Mouse (Mus musculus) C2C12 (cell line): ENCODE measurements around the gene Pdzd2. TPM values are rescaled to one million over a fixed set of nuclear protein-coding genes. Genes with fewer than 3 reads are reported as not detected.

Experiments
- H3K27me3 ChIP-seq: one replicate; pipeline ENCODE4 v1.6.1; 2011; ENCODE audit not compliant: control insufficient read depth, insufficient read depth, insufficient read length
- H3K36me3 ChIP-seq: one replicate; pipeline ENCODE4 v1.6.1; 2011; ENCODE audit not compliant: control insufficient read depth, insufficient read depth
- H3K4me3 ChIP-seq: one replicate; pipeline ENCODE4 v1.5.1; 2011; ENCODE audit warnings: mild to moderate bottlenecking, control low read depth; ENCODE audit not compliant: poor library complexity, insufficient read depth, severe bottlenecking
- H3K79me2 ChIP-seq: one replicate; pipeline ENCODE4 v1.6.1; 2011; ENCODE audit not compliant: control insufficient read depth, insufficient read depth
- H3K79me3 ChIP-seq: one replicate; pipeline ENCODE4 v1.6.1; 2011; ENCODE audit warnings: low read depth, control low read depth
- H3ac ChIP-seq: one replicate; pipeline ENCODE3; 2011; ENCODE audit warnings: low read depth; ENCODE audit not compliant: control insufficient read depth, insufficient read length
- CEBPB ChIP-seq: IDR thresholded peaks from one replicate; pipeline ENCODE4 v1.6.1; 2011; ENCODE audit warnings: low read depth, mild to moderate bottlenecking, control low read depth, moderate library complexity
- CTCF ChIP-seq: IDR thresholded peaks from one replicate; pipeline ENCODE4 v1.5.1; 2011; ENCODE audit not compliant: control insufficient read depth, insufficient read depth, insufficient read length
- FOSL1 ChIP-seq: IDR thresholded peaks from one replicate; pipeline ENCODE4 v1.8.0; 2011; ENCODE audit warnings: mild to moderate bottlenecking, low read length; ENCODE audit not compliant: poor library complexity, insufficient read depth, severe bottlenecking
- MAX ChIP-seq: IDR thresholded peaks from one replicate; pipeline ENCODE4 v1.6.1; 2011; ENCODE audit warnings: mild to moderate bottlenecking, control low read depth
- MYOD1 ChIP-seq: IDR thresholded peaks from one replicate; pipeline ENCODE4 v1.6.1; 2011; ENCODE audit warnings: low read depth; ENCODE audit not compliant: control insufficient read depth, insufficient read length
- MYOG ChIP-seq: IDR thresholded peaks from one replicate; pipeline ENCODE4 v1.6.1; 2011; ENCODE audit not compliant: control insufficient read depth, insufficient read length; ENCODE audit errors: extremely low read depth
- USF1 ChIP-seq: IDR thresholded peaks from one replicate; pipeline ENCODE4 v1.6.1; 2011; ENCODE audit warnings: low read depth, mild to moderate bottlenecking, control low read depth, moderate library complexity
- polyA plus RNA-seq: library from polyadenylated mRNA; unstranded; fragments of >200 nt; fragmentation: generic; extraction: Trizol; gene quantifications from one replicate; pipeline ENCODE4 v1.2.1, GENCODE M21; 2012; ENCODE audit warnings: missing spikeins

Gene Pdzd2
- polyA plus RNA-seq, 1 experiment = 0.01 TPM

DNA sequence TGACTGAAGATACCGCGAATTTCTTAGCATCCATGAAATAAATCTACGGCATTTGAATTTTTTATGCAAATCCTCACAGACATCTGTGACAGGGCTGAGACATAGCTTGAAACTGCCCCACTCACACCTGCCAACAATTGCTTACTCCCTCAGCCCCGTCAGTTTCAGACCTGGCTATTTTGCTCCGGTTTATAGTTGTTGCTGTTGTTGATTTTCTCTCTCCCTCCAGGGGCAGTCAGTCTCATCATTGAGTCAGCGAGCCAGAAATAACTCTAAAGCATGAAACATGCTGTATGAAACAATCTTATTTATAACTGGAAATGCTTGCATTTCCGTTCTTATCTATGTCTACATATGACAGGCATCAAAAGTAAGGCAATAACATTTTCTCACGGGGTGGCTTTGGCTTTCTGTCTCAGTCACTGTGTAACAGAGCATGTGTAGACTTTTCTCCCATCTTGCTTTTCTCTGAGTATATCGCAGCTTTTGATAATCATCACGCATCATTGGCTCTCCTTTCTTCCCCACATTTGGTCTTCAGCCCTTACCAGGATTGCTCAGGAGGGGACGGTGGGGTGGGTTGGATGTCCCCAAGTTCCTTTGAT, 34.5 kb upstream of the Pdzd2 start:
- Histone ChIP-seq H3K79me3 (no peaks in the 10 kb centered on the region), H3ac (no peak overlapping the region), H3K79me2 (no peaks in the 10 kb centered on the region), H3K27me3 (no peaks in the 10 kb centered on the region), H3K4me3 (no peak overlapping the region), H3K36me3 (no peaks in the 10 kb centered on the region)
- TF ChIP-seq USF1 = no peak
- TF ChIP-seq CTCF = no peak
- TF ChIP-seq FOSL1 = no peak
- TF ChIP-seq CEBPB = no peak
- no peak for TF ChIP-seq MAX
- no peak for TF ChIP-seq MYOG
- TF ChIP-seq MYOD1 = no peak

DNA sequence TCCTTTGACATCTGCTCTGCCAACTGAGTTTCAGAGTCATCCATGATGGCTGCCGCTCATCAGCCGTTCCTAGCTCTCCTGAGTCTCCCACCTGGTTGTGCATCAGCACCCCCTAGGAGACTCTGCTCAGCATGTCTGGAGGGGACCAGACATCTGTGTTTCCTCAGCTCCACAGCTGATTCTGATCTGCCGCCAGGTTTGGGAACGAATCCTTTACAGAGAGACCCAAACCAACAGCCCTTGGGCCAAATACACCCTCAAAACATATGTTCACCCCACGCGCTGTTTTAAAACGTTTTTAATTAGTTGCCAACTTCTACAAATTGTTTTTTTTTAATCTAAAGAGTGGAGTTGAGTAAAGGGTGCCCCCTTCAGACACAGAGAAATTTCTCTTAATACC, 31.2 kb upstream of the Pdzd2 start:
- Histone ChIP-seq H3K36me3 (no peaks in the 10 kb centered on the region), H3K27me3 (no peaks in the 10 kb centered on the region), H3K79me3 (no peaks in the 10 kb centered on the region), H3K79me2 (no peaks in the 10 kb centered on the region), H3ac (no peak overlapping the region), H3K4me3 (no peak overlapping the region)
- TF ChIP-seq MAX (no peak), MYOD1 (no peak), FOSL1 (no peak), CEBPB (no peak), MYOG (no peak), CTCF (no peak), USF1 (no peak)

DNA sequence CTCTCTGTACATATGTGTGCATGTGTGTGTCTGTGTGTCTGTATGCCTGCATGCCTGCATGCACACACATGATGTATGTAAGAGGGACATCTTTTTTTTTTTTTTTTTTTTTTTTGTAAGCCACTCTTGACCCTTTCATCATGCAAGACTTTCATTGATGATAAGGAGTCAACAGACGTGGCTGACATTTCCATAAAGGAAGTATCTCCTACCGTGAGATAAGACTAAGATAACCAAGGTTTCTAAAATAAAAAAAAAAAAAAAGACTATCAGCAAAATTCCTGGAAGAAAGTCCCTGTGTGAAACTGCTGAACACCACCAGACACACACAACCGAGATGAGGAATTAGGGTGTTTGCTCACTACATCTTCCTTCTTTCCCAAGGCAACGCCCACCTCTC, 27.1 kb upstream of the Pdzd2 start:
- H3K4me3 ChIP-seq = no peak overlapping the region
- H3K79me3 ChIP-seq = no peaks in the 10 kb centered on the region
- no peak overlapping the region for H3ac ChIP-seq
- H3K36me3 ChIP-seq = no peaks in the 10 kb centered on the region
- H3K79me2 ChIP-seq = no peaks in the 10 kb centered on the region
- peaks cover 20% of the 10 kb centered on the region for H3K27me3 ChIP-seq
- TF ChIP-seq USF1 (no peak), FOSL1 (no peak), CTCF (no peak), MYOD1 (no peak), CEBPB (no peak), MAX (no peak), MYOG (no peak)

DNA sequence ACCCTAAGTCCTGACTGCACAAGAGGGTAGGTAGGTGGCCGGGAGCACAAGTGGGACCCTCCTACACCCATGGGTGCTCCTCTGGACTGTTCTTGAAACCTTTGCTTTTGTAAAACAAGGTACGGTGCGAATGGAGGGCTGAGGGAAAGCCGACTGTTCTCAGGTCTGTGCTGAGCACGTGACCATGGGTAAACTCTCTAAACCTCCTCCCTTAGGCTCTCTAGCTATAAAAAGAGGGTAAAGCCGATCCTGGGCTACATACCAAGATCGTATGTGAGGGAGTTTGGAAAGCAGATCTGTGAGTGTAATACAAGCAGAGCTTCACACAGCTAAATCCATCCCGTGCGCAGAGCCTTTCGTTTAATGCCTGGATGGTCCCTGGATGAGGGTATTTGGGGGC, 23.4 kb upstream of the Pdzd2 start:
- H3K4me3 ChIP-seq = no peak overlapping the region
- H3K79me2 ChIP-seq = no peaks in the 10 kb centered on the region
- H3K79me3 ChIP-seq = no peaks in the 10 kb centered on the region
- H3K27me3 ChIP-seq = peaks cover 20% of the 10 kb centered on the region
- H3K36me3 ChIP-seq = no peaks in the 10 kb centered on the region
- TF ChIP-seq USF1 (peak; percentile 28), MYOD1 (no peak), MAX (no peak)
- no peak overlapping the region for H3ac ChIP-seq

DNA sequence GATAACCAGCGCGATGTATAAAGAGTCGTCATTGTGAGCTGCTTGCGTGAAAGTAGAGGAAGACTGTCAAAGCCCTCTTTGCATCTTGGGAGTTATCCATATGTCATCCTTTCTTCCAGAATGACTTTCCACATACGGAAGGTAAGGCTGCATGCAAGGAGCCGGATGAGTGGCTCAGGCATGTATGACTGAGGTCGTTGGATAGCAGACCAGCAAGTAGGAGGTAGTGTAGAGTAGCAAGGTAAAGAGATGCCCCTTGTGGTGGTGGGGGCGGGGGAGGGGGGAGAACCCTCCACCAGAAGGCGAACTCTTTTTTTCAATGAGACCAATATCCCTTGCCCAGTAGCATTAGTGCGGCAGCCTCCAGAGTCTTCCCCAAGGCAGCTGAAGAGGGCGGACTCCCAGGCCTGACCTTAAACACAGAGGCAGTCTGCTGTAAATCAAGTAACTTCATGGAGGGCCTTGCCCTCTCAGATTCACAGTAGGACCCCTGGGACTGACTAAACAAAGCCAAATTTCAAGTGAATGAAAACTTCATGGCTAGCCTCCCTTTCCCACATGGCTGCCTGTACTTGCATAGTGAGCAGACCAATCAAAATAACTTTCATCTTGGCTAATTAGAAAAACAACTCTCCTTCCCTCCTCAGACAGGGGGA, 22.7 kb upstream of the Pdzd2 start:
- Histone ChIP-seq H3K79me3 (no peaks in the 10 kb centered on the region), H3K36me3 (no peaks in the 10 kb centered on the region), H3K27me3 (peaks cover 20% of the 10 kb centered on the region), H3K79me2 (no peaks in the 10 kb centered on the region), H3K4me3 (no peak overlapping the region), H3ac (no peak overlapping the region)
- TF ChIP-seq MYOG (no peak), MAX (no peak)

DNA sequence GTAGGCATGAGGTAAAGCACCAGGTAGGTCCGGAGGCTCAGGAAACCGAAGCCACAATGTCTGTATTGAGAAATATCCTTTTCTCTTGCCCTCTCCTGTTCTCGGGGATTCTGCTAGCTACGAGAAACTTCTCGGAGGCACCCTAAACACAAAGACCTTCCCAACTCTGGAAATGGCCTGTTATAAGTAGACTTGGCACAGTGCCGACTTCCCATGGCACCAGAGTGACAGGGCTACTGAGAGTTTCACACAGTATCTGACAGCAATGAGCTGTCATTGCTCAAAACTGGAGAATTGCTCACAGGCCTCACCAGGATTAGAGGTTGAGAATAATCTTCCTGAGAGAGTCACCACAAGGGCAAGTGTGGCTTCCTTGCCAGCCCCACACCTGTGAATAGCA, 21.0 kb upstream of the Pdzd2 start:
- no peaks in the 10 kb centered on the region for H3K79me2 ChIP-seq
- H3ac ChIP-seq = no peak overlapping the region
- H3K79me3 ChIP-seq = no peaks in the 10 kb centered on the region
- no peaks in the 10 kb centered on the region for H3K36me3 ChIP-seq
- no peak for TF ChIP-seq FOSL1
- TF ChIP-seq USF1 = no peak
- TF ChIP-seq CEBPB = no peak
- peaks cover 20% of the 10 kb centered on the region for H3K27me3 ChIP-seq
- no peak overlapping the region for H3K4me3 ChIP-seq
